Mouse (Mus musculus): ENCODE results near the gene Gjb3. TPM values are rescaled to one million over a fixed set of nuclear protein-coding genes. Genes with fewer than 3 reads are reported as not detected.

Gjb3 gene
- not detected for total RNA-seq (2023)

DNA sequence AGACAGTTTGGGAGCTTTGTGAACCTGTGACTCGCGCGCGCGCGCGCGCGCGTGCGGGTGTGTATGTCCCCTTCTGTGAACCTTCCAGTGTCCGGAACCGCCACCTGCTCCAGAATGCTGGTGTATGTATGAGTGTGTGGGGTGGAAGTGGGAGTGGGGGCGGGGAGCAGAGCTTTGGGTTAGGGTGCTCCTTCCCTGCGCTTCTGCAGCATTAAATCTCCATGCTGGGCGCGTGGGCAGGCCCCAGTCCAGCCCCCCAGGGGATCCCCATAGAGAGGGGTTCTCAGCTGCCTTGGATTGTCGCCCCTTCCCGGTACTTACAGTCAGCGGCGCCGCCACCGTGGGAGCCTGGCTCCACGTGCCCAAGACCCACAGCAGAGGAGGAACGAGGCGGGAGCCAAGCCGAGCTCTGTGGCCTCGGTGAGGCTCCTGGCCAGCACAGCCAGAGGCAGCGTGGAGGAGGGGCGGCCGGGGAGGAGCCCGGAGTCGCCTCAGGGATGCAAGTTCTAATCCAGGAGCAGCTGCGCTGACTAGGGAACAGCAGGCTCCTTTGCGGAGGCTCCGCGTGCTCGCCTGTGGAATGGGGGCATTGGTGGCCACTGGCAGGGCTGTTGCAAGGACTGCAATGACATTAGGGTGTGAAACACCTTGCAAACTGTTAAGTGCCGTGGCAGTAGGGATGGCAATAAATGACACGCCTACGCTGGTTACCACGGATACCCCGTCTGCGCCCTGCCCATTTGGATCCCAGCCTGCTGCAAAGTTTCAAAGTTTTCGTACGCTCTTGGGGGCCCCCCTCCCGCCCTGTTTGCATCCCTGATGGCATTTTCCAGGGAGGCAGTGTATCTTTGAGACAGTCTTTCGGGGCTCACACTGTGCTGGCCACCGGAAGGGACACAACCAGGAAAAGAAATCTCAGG, at the start of gene Gjb3:
Gene Gjb3, minus strand, starts transcription at position 664 of the 920 bp plus-strand sequence.

DNA sequence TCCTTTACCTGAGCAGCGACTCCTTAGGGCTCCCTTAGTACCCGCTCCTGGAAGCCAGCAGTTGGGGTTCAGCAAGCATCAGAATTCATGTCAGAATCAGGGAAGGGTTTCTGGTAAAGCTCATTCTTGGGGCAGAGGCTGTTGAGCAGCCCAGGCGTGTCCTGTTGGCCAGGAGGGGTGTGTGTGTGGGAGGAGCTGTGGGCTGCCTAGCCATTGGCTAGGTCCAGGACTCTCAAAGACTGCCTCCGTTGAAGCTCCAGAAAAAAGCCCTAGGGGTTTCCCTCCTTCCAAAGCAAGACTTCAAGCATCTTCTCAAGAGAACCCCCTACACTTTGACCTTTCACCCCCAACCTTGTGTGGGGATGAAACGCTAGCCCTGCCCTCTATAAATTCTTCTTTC, 27.4 kb upstream of the Gjb3 start, which contains the start of gene Gjb5:
Gene Gjb5, minus strand, starts transcription at position 164 of the 400 bp plus-strand sequence.

DNA sequence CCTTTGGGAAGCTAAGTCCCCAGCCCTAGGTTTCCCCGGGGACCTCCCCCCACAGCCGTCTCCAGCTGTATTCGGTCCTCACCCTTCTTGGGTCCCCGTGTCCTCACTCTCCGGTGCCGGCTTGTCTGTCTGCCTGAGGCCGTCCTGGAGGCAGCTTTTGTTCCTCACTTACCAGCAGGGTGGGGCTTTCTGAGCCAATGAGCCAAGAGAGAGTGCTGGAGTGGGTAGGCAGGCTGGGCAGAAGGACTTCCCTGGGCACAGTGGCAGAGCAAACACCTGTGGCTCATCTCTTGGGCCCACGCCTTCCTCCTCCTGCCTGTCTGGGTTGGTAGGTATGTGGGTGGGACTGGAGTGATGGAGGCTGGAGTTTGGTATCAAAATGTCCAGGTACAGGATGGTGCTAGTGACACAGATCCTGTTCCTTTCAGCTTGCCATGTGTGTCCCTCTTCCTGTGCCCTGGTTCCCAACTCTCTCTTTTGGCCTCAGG, 23.4 kb upstream of the Gjb3 start, which contains the start of gene Gjb4:
Gene Gjb4, minus strand, starts transcription at position 131 of the 488 bp plus-strand sequence.

DNA sequence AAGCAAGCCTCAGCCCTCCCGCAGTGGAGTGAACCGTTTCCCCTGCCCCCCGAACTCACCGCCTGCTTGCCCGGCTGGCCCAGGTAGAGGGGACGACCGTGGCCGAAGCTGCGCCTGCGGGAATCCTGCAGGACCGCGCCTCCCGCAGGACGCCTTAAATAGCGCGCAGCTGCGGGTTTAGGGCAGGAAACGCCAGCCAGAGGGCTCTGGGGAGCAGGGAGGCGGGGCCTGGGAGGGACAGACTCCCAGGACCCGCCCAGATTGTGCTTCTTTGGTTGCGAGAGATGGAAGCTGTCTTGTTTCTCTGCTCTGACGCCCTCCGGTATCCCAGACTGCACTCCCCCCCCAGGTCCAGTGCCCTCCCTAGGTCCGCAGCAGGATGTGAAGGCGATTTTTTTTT, 16.8 kb downstream of the Gjb3 start, which contains the start of gene Gja4:
Gene Gja4, minus strand, starts transcription at position 179 of the 400 bp plus-strand sequence.

Other genes starting within 250 kb of the Gjb3 start
- gene Tmem35b, start 207.2 kb downstream of the Gjb3 start, total RNA-seq (2023), result 1 to 10 TPM; 5.2 to 7.5 TPM
- under 1 TPM; 0.18 to 0.23 TPM for gene Dlgap3, start 161.6 kb downstream of the Gjb3 start, total RNA-seq (2023)
- gene Smim12, start 87.1 kb downstream of the Gjb3 start, total RNA-seq (2023), result 10 to 100 TPM; 24.1 to 26.4 TPM
- not detected for gene Gja4, start 16.8 kb downstream of the Gjb3 start, total RNA-seq (2023)
- gene Gjb4, start 23.2 kb upstream of the Gjb3 start, total RNA-seq (2023), result not detected
- gene Gjb5, start 27.3 kb upstream of the Gjb3 start, total RNA-seq (2023), result not detected